Mouse (Mus musculus) testis, postnatal 14 days (tissue): ENCODE data around the gene Rabep2.
A peak's percentile ranks its signal among the peaks of the same experiment; 100 is the strongest.
"Not testable (repeated sequence)": the region's sequence is repeated elsewhere in the genome, so short reads cannot be mapped to it uniquely, and the experiment has no call there.

Experiments
- DNase-seq: peaks from one replicate; pipeline ENCODE4 v3.0.0; 2021; ENCODE audit warnings: low spot score

Gene Rabep2

GRCm38 (mm10) chr7:126464836-126465235 lies 36.3 kb downstream of the Rabep2 start:
- DNase-seq = peak; percentile 35

GRCm38 (mm10) chr7:126465246-126466030 lies 36.9 kb downstream of the Rabep2 start:
- no peak for DNase-seq

DNA sequence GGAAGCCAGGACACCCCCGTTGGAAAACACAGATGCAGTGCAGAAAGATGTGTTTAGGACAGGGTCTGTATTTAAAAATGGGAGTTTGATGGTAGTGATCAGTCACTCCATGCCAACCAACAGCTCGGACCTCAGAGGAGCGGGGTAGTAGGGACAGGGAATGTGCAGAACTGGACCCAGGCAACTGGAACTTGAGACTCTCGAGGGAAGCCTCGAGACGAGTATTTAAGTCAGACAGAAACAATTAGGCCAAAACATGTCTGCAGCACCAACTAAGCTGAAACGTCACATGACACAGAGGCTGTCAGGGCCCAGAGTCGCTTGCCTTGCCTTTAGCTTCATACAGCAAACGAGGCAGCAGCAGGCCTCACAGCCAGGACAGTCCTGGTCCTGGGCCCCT lies 37.6 kb downstream of the Rabep2 start:
- DNase-seq = no peak

GRCm38 (mm10) chr7:126466707-126467106 lies 38.1 kb downstream of the Rabep2 start:
- no peak for DNase-seq

DNA sequence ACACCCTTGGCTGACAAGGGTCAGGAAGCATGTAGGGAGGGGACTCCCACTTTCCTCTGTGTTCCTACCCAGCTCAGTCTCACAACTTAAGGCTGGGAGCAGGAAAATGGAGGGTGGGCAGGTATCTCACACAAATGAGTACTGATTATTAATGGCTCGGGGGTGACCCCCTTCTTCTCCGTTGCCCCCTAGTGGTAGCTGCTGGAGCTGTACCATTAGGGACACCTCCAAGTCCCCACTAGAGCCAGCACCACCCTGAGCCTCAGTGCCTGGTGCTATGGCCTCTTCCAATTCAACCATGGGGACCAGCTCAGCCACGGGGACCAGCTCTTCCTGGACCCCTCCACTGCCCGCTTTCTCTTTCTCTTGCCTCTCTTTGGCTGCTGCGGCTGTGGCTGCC lies 38.7 kb downstream of the Rabep2 start:
- no peak for DNase-seq

GRCm38 (mm10) chr7:126467834-126468627 lies 39.5 kb downstream of the Rabep2 start:
- DNase-seq = no peak

DNA sequence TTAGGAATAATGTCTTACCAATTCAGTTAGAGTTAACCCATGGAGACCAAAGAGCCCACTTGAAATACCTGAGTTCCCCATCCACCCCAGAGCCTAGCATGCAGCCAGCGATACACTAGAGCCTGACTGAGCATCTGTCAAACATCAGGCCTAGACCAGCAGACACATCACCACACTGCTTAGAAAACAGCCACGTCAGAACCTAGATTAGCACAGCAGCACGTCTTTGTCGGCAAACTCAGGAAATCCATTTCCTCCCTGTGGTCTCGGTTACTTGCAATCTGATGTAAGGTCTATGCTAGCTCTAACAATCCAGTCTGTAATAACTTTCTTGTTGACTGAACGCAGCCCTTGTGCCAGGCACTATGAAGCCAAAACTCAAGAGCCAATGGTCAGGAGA lies 41.5 kb downstream of the Rabep2 start:
- no peak for DNase-seq

DNA sequence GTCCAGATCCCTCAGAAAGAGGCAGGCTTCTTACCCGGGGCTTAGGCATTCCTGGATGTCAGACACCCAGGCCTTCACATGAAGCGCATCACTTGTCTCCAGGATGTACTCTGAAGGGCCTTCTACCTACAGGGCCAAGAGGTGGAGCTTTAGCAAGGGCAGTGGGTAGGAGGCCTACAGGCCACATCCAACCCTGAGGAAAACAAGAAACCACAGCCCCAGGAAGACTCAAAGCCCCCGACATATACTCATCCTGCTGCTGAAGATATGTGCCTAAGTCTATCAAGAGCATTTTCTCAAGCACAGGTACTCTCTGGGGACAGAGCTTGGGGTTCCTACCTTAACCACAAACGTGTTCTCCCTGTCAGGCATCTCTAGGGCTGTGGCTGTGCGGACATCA lies 42.8 kb downstream of the Rabep2 start:
- DNase-seq = no peak

DNA sequence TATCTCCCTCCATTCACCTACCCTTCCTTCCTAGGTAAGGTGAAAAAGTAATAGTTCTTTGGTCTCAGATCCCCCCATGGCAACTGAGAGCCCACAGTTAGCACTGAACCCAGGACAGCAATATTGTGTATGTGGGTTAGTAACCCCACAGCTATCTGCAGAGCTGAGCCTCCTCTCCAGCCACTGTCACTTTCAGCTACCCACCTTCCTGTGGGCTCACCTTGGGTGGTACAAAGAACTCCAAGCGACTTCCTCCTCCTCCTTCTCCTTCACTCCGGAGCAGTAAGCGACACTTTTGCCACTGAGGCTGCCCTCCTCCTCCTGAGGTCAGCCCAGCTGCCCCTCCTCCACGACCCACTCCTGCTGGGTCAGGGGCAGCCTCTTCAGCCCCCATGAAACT lies 43.3 kb downstream of the Rabep2 start:
- DNase-seq = no peak

DNA sequence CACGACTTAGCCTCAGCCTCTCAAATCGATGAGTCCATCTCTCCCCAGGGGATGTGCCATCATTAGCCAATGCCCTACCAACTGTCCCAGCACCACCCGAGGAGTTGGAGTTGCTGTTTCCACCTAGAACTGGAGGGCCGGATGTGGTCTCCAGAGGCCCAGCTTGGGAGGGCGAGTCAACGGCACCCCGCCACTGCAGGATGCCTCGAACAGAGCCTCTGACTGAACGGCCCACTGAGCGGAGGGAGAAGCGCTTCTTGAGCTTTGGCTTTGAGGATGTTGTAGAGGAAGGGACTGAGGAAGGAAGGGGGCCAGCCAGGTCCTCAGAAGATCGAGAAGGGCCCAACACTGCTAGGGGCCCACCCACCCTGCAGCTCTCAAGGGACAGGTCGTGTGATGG lies 43.7 kb downstream of the Rabep2 start:
- DNase-seq = no peak

- DNase-seq = no peak
Measured at GRCm38 (mm10) chr7:126472713-126473112, 44.2 kb downstream of the Rabep2 start.

DNA sequence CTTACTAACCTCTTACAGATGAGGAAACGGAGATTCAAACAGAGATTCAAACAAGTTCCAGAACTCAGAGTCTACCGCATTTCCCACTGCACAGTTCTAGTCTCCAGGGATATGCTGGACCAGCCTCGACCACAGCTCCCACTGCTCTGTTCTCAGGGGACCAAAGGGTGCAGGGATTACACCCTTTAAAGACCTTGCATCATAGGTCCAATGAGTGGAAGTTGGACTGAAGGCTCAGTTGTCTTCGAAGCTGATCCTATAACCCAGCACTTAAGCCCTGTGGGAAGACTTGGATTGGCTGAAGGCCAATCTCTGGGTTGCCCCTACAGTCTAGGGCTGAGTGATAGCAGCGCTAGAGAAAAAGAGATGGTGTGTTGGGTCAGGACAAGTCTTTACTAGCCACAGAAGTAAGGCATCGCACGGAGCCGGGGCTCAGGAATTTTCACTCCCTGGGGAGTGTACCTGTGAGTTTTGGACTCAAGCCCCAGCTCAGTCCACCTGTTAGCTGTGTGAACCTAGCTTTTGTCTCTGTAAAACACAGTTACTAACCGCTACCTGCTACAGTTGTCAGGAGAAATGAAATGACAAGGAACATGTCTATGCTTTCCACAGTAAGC lies 45.0 kb downstream of the Rabep2 start:
- no peak for DNase-seq

DNA sequence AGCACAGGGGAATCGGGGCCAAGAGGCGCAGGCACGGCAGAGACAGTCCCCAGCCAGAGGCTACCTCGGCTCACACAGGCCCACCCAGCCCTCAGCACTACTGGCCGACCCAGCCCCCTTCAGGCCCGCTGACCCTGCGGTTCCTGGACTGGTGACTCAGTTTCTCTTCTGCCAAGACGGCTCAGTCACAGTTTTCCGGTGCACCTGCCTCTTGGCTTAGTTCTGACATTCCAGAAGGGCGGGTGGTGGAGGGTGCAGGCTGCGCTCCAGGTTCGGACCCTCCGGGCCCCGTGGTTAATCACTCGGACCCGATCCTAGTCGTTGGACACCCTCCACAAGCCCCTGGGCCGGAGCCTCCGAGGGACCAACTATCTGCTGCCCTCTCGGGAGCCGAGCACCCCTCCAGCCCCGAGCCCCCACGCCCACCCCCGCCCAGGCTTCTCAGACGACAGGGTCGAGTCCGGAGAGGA lies 46.0 kb downstream of the Rabep2 start:
- DNase-seq = no peak

DNA sequence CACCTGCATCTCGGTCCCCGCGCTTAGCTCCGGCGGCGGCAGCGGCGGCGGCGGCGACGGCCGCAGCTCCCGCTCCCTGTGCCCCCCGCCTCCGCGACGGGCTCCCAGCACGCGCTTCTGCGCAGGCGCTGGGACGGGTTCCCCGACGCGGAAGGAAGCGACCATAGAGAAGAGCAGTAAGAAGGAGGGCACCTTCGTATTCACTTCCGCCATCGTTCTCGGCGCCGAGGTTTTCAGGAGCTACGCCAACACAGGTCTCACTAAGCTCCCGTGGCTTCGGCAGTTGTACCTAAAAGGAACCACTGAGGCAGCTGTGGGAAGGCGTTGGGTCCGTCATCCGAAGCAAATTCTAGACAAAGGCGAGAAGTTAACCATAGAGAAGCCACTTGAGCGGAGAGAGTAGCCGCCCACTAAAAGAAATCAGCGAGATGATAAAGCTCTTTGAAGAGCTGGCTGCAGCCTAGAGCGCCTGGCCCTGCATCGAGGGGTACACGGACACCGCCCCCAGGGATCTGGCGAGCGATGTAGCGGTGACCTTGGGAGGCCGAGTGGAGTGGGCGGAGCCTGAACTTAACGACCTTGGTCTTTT lies 46.5 kb downstream of the Rabep2 start, which contains the start of gene Sh2b1:
Gene Sh2b1, minus strand, starts transcription at position 432 of the 589 bp plus-strand sequence.
- peak; percentile 91 for DNase-seq

- no peak for DNase-seq
Measured at GRCm38 (mm10) chr7:126481699-126482098, 53.1 kb downstream of the Rabep2 start.

DNA sequence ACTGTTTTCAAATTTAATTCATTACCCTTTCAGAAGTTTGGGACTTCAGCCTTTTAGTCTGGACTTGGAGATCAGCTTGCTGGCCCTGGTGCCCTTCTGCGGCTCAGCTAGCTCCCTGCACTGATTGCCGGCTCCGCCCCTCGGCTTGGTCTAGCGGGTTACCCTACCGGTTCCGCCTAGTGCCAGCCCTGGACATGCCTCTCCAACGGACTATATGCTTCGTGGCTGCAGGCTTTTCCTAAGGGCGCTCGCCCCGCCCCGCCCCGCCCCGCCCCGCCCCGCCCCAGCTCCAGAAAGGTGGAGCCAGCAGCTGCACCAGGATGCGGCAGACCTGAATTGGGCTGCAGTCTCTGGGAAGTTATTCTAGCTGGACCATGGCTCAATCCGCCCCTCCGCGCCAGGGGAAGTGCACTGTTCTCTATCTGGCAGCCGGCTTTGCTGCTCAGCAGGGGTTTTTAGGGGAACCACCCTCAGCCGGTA lies 53.9 kb downstream of the Rabep2 start:
- DNase-seq = peak; percentile 88

DNA sequence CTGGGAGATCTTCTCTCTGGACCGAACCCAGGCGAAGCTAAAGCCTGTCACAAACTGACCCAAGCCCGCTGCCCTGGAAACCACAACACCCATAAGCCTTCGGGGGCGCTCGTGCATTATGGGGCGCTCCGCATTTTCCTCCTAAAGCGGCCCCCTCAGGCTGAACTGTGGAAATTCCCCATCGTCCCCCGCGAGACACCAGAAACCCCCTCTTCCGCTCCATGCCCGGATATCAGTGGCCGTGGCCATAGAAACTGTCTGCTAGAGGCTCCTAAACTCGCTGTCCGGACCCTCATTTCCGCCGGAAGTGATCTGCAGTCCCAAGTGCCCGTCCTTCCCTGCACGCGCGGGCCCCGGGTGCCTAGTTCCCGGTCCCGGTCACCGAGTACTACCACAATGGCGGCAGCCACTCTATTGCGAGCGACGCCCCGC lies 58.5 kb downstream of the Rabep2 start, which contains the start of gene Tufm:
Gene Tufm, plus strand, starts transcription at position 310 of the 432 bp plus-strand sequence.
- DNase-seq = peak; percentile 98

GRCm38 (mm10) chr7:126487617-126488385 lies 59.2 kb downstream of the Rabep2 start:
- not testable (repeated sequence) for DNase-seq

GRCm38 (mm10) chr7:126491005-126491404 lies 62.4 kb downstream of the Rabep2 start:
- DNase-seq = no peak

DNA sequence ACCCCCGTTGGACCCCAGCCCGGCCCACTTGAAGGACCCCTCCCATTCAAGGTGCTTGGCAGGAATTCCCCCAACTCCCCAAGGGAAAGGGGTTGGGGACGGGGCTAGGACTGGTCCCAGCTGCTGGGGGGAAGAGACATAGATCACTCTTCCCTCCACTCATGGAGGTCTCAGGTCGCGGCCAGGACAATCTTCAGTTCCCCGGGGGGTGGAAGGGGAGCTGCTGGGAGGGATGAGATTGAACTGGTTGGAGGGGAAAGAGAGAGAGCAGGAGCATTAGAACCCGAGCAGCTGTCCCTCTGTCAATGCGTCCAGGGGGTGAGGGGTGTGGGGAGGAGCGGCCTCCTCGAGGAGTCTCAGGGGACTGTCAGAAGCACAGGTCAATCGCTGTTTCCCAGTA lies 63.4 kb downstream of the Rabep2 start:
- no peak for DNase-seq

- DNase-seq = no peak
Measured at GRCm38 (mm10) chr7:126494120-126494519, 65.6 kb downstream of the Rabep2 start.
